Mouse (Mus musculus) frontal cortex, adult 2 months (tissue): ENCODE measurements at regions not wholly inside any gene's neighbourhood (a gene's known extent, or its start where the extent isn't known, plus 50 kb on each side); places are given as distances from the start of the nearest gene placed in this dataset.

Source experiments
- DNase-seq, 2 experiments: peaks; one replicate each; pipeline ENCODE4 v3.0.0; 2022; ENCODE audit warnings: low spot score in 1 of 2; ENCODE audit errors: extremely low spot score in 1 of 2

GRCm38 (mm10) chr4:142866341-142866740 is 346.5 kb downstream of the Prdm2 start:
- DNase-seq: no peak

- DNase-seq: no peak
Observed at GRCm38 (mm10) chr4:142865593-142865992, 347.2 kb downstream of the Prdm2 start.

- DNase-seq: no peak
Observed at GRCm38 (mm10) chr4:142863939-142864338, 348.9 kb downstream of the Prdm2 start.

- DNase-seq: no peak
Observed at GRCm38 (mm10) chr4:142860441-142860840, 352.4 kb downstream of the Prdm2 start.

GRCm38 (mm10) chr4:142856626-142857025 is 356.2 kb downstream of the Prdm2 start:
- DNase-seq: peak in 1 of 2 experiments; percentile 35

- no peak for DNase-seq
Observed at GRCm38 (mm10) chr4:142855635-142856034, 357.2 kb downstream of the Prdm2 start.

- DNase-seq: peak; percentile 14 to 71
Observed at GRCm38 (mm10) chr4:142853924-142854323, 358.9 kb downstream of the Prdm2 start.

GRCm38 (mm10) chr4:142845066-142845696 is 367.6 kb downstream of the Prdm2 start:
- peak in 1 of 2 experiments; percentile 30 for DNase-seq

GRCm38 (mm10) chr4:142839540-142839939 is 373.3 kb downstream of the Prdm2 start:
- no peak for DNase-seq

- DNase-seq: no peak
Observed at GRCm38 (mm10) chr4:142838363-142838964, 374.3 kb downstream of the Prdm2 start.

GRCm38 (mm10) chr4:142837636-142838035 is 375.2 kb downstream of the Prdm2 start:
- no peak for DNase-seq

GRCm38 (mm10) chr4:142829711-142830110 is 383.1 kb downstream of the Prdm2 start:
- DNase-seq: peak in 1 of 2 experiments; percentile 13

GRCm38 (mm10) chr4:142828969-142829368 is 383.8 kb downstream of the Prdm2 start:
- peak in 1 of 2 experiments; percentile 13 for DNase-seq

- DNase-seq: peak in 1 of 2 experiments; percentile 15
Observed at GRCm38 (mm10) chr4:142826250-142826893, 386.4 kb downstream of the Prdm2 start.

- no peak for DNase-seq
Observed at GRCm38 (mm10) chr4:142825786-142826185, 387.0 kb downstream of the Prdm2 start.

GRCm38 (mm10) chr4:142818440-142818839 is 394.4 kb downstream of the Prdm2 start:
- DNase-seq: no peak

- no peak for DNase-seq
Observed at GRCm38 (mm10) chr4:142816986-142817385, 395.8 kb downstream of the Prdm2 start.

- DNase-seq: no peak
Observed at GRCm38 (mm10) chr4:142803819-142804218, 409.0 kb downstream of the Prdm2 start.

- no peak for DNase-seq
Observed at GRCm38 (mm10) chr4:142799291-142799690, 413.5 kb downstream of the Prdm2 start.

GRCm38 (mm10) chr4:142798834-142799233 is 414.0 kb downstream of the Prdm2 start:
- peak in 1 of 2 experiments; percentile 14 for DNase-seq

GRCm38 (mm10) chr4:142792606-142792970 is 420.2 kb downstream of the Prdm2 start:
- DNase-seq: no peak
